Mouse (Mus musculus) layer of hippocampus, adult 8-10 months (tissue): Measurements from ENCODE around the gene Nell1. TPM values are rescaled to one million over a fixed set of nuclear protein-coding genes. Genes with fewer than 3 reads are reported as not detected.

Experiments
- DNase-seq, 2 experiments: peaks; one replicate each; pipeline ENCODE4 v3.0.0; 2022; ENCODE audit warnings: low spot score in 2 of 2
- total RNA-seq, 4 experiments: library from RNA; stranded (reverse); gene quantifications; 2 replicates each; pipeline ENCODE4 v1.2.4; 2022

Gene Nell1
- total RNA-seq, 4 experiments from 2014 or later: 49.8 to 55.3 (median 51.8) TPM

DNA sequence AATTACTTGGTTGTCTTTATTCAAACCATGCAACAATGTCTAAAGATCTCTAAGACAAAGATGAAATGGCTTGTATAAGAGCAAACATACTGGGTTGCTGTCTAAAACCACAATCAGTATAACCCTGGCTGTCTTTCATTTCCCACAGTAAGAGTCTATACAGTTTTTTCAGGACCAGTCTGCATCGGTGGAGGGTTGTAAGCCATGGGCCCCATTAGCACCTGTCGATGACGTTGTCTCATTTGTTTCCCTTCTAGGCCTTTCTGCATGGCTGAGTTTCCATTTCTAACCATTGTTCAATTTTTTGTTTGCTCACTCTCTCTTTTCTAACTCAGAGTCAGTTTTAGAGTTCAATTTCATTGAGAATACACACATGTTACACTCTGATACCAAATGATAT, 540.2 kb downstream of the Nell1 start:
- DNase-seq: no peak

DNA sequence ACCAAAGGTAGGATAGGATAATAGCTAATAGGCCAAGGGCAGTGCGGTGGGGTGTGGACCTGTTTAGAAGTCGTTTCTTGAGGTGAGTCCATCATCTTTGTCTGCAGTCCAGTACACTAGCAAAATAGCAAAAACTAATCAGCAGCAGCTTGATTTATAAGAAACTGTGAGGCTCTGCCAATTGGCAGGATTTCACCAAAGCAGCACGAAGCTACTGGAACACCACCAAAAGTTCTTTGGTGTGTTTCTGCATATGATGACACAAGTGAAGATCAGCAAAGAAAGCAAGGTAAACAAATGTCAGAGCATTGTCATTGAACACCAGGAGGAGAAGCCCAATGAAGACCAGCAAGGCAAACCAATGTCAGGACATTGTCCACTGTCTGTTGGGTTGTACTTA, 542.0 kb downstream of the Nell1 start:
- peak in 1 of 2 experiments; percentile 18 for DNase-seq

DNA sequence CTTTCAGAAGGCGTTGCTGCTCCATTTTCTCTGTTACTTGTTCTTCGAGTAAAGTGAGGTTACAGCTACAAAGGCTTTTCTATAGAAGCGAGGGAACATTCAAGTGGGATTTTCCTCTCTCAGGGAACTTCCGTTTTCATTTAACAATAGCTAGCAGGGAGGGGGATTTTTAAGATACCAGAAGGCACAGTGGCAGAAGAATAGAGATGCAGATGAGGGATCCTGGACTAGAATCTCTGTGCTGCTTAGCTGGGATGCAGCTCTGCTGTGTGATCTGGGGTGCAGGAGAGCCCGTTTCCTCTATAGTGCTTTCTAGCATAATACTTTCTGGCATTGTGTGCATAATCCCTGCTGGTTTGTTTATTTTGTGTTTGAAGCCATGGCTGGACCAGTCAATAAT, 568.7 kb downstream of the Nell1 start:
- no peak for DNase-seq

DNA sequence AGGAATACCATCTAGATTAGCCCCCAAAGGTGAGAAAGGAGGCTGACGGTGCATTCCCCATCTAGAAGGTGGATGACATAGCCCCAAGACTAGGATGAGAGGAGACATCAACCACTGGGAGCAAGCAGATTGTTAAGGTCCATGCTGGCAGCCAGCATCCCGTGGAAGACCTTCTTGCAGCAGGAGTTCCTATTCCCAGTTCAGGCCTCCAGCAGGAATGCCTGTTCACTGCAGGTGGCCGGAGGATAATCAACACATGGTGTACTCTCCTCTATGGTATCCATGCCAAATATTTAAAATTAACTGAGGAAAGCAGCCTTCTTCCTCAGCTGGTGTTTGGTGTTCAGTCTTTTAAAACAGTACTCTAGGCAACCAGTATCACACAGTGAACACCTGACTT, 574.9 kb downstream of the Nell1 start:
- peak; percentile 31 to 33 for DNase-seq

DNA sequence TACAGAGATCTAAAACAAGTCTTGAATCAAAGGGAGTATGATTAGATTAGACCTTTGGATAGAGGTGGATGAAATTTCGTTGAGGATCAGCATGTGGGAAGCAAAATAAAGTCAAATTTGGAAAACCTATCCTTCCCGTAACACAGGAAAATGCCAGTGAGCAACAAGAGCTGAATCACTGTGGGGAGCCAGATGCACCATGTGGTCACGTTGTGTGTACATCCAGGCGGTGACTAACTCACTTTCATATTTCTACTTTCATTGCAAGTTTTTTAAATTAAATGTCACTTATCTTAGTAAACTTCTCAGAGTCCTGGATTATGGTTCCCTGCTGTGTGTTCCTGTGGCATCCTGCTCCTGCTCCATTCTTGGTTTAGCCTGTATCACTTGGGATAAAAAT, 576.8 kb downstream of the Nell1 start:
- DNase-seq: peak; percentile 26 to 28

DNA sequence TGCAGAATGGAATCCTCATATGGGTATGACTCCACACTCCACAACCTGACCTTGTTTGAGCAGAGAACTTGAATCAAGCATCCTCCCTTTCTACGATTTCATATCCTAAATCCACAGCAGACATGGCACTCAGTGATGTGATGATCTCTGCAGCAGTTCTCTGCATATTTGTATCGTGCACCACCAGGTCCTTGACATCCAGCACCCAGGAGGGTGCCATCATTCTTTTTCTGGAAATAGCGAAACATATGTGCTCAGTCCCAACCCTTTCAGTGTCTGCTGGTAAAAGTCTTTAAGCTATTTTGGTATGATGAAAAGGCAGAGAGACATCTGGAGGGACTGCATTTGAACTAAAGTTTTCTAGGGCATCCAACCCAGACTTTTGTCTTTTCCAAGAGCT, 588.0 kb downstream of the Nell1 start:
- no peak for DNase-seq

DNA sequence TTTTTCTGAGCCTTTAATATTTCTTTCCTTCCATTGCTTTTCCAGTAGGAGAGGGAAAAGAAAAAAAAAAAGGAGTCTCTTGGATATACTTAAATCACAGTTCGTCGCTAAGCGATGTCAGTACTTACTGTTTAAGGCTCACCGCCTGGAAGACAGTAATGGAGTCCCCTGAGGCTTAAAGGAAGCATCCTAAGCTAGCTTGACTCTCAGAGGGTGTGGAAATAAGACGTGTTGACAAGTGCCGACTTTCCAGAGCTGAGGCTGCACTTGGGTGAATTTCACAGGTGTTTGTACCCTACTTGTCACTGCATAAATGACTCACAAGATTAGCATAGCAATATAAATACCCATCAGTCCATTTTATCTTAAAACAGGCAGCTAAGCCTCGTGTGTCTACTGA, 599.2 kb downstream of the Nell1 start:
- no peak for DNase-seq

DNA sequence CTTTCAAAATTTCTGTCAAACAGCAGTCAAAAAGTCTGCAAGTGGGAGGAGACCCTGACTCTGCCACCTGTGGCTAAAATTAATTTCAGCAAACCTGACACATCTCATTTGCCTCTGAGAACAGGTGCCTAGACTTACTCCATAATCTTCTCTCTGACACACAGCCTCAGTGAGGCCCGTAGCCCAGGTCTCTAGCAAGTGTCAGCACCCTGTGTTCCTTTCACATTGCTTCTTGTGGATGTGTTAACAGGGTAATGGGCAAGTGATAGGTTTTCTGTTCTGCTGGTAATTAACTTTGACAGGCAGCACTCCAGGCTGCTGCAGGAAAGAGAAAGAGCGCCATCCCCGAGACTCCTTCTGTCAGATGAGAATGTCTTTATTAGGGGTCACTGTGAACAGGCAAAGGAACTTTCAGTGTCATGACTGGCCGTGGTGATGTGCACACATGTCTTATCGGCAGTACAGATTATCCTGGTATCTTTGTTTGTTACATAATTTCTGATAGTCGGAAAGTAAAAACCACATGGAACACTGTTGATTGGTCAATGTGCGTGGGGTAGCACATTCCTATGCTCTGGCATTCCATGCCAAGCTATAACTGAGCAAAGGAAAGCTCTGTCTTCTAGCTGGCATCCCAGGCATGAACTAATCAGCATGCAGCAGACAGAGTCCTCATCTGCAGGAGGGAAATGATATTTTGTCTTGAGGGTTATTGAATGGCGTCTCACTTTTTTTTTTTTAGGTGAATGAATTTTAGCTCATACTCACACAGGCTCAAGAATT, 614.2 kb downstream of the Nell1 start:
- DNase-seq: no peak

DNA sequence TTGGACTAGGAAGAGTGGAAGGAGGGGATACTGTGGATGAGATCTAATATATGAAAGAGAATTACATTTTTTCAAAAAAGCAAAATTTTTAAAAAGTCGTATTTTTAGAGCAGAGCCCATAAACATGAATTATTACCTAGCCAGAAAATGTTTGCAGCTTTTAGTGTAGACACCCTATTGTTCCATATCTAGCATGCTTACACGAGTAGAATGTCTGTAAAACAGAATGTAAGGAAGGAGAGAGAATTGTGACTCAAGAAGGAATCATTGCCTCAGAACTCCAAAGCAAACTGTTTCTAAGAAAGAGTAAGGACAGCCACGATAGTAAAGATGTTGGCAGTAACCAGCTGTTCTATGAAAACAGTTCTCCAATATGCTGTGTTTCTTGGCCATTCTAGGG, 624.2 kb downstream of the Nell1 start, which contains the start of gene 4933405O20Rik:
TSS of gene 4933405O20Rik (plus strand) at position 301 of the 400 bp plus-strand sequence.
- no peak for DNase-seq

DNA sequence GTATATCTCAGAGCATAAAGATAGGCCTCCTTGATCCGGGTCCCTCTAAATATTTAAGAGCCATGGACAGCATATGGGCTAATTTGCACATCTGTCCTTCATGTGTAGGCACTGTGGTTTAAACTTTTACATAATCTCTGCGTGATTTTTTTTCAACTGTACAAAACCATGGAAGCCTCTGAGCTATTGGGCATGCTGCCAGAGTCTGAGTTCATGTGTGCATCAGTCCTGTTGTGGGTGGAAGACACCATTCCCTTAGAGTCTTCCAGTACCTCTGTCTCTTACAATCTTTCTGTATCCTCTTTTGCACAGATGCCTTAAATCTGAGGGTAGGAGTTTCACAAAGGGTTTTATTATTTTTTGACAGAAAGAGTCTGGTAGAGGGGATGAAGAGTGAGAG, 639.4 kb downstream of the Nell1 start:
- DNase-seq: peak; percentile 15 to 41

DNA sequence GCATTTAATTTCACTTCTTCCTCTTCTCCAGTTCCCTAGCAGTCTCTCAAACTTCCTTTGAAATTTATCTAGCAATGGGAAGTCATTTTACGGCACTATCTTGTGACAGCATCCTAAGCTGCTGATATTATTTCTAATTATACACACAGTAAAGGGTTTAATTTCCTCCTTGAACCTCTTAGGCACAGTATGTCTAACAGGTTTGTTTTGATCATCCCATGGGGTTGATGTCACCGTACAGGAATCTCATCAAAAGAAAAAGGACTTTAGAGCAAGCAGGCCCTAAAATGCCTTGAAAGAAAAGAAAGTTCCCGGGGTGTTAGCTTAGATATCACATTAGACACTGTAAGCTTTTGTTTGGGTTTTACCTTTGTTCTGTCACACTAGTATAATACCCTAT, 654.5 kb downstream of the Nell1 start:
- DNase-seq: no peak

DNA sequence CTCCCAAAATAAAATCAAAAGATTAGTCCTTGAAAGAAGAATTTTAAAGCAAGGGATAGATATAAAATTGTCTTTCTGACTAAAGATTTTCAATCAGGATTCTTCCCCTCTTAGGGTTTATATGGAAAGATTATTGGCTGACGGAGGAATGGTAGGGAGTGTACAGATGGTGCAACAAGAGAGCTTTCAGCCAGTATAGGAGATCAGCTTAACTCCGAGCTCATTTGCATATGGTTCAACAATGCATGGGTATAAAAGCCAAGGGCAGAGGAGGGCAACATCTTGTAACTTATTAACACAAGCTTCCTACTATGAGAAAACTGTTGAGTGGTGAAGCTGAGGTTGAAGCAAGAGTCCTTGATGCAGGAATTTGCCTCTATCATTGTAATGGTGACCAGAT, 658.5 kb downstream of the Nell1 start:
- DNase-seq: no peak

DNA sequence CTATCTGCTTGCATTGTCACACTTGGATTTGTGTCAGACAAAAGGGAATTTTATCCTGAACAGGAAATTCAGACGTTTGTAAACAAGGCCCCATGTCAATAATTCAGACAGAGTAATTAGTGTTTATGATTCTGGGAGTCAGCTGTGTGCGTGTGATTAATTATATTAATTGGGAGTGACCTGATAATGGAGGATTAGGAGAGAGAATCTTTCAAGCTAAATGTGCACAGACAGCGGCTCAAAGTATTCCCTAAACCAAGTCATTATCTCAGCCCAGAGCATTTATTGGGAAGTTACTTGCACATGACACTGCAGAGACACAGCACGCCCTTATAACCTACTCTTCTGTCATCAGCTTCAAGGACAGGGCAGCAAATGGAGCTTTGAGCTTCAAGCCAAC, 697.6 kb downstream of the Nell1 start:
- no peak for DNase-seq

DNA sequence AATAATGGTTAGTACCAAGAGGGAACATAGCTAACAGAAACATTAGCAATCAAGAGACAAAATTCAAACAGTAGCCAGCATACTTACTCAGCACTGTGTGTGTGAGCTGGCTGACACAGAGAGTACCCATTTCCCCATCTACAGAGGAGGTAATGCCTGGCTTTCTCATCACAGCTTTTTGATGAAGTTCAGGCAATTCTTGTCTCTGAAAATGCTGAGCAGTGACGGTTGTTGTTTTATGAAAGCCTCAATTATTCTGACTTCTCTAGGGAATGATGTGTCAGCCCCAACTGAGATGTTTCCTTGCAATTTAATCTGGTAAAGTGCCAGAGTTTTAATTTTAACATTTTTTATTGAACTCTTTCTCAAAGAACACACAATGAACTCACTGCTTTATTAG, 700.8 kb downstream of the Nell1 start:
- no peak for DNase-seq

DNA sequence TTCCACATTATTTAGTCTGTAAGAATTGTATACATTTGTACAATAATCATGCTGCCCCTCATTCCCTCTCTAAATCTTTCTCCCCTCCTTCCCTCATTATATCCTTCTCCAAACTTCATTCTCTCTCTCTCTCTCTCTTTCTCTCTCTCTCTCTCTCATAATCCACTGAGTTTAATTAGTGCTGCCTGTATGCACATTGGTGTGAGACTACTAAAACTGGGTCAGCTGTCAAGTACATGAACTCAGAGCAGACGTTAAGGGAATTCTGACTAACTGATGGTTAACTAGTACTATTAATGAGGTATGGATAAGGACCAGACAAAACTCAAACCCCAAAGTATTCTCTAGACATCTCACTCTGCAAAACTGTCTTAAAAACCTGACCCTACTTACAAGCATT, 702.8 kb downstream of the Nell1 start:
- no peak for DNase-seq

DNA sequence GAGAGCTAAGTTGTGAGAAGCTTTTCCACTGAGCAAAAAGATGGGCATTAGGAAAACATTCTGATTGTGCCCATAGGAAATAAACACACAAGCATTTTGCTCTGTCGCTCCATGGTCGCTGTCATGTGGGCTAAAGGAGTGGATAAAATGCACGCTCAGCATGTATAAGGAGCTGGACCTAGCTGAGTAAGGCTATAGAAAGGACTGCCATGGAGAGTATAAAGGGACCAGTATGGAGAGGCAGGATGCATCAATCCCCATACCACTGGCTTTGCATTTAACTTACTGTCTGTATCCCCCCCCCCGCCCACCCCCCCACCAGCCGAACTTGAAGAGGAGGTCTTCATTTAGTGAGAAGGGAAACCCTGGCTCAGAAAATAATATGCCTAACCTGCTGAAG, 711.7 kb downstream of the Nell1 start:
- no peak for DNase-seq

DNA sequence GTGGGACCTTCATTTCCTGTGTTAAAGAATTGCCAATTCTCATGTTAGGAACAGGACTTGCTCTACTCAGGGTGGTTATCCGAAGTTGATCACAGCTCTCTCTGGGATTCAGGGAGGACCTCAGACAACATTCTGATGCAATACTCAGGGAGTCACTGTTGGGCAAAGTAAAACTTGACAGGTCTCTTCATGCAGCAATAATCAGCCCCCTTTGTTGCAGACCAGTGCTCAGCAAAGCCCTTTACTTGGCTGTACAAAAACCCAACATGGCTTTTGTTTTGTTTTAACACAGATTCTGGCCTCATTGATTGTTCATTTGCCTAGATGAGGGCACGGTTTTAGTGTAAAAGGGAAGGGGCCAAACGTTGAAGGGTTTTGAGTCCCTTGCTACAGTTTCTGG, 750.5 kb downstream of the Nell1 start:
- DNase-seq: no peak

DNA sequence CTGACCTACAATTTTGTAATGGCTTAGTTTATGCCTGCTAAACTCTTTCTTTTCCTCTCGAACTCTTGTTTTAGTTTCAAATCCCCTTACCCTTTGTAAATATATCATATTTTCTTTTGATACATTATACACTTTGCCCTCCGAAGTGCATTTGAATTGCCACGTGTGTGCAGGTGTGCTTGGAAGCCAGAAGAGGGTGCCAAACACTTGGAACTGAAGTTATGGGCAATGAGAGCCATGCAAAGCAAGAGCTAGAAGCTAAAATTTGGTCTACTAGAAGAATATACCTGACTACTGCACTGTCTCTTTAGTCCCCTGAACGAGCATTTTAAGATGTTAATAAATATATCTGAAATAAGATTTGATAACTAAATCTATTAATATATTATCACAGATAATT, 756.3 kb downstream of the Nell1 start:
- no peak for DNase-seq

DNA sequence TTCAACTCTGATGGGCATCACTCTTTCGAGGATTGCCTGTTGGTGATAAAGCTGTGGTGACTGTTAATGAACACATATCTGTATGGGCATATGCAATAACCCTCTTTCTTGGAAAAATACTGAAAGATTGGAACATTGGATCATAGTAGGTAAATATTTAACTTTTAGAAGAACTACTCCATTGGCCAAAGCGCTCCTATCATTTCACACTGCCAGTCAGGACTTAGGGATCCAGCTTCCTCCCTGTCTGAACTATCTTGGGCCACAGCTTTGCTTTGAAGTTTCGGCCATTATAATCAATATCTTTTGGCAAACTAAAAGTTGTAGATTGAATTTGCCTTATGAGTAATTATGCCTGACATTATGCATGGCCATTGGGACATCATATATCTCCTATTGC, 780.9 kb downstream of the Nell1 start:
- DNase-seq: no peak

DNA sequence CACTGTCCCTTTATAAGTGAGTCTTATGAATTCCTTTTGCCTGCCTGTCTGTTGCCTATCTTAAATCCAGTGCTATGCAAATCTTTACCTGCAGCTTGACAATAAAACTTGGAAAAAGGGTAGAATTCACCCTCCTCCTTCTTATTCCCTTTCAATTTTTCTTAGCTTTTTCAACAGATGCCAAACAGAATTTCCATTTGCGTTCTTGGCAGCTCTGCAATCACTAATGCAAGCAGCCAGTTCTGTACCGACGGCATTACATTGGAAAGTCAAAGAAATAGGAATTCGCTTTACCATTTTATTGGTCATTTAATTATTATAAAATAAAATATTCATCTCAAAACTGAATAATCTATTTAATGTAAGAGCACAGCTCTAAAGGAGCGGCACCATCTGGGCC, 781.7 kb downstream of the Nell1 start:
- peak in 1 of 2 experiments; percentile 6 for DNase-seq

DNA sequence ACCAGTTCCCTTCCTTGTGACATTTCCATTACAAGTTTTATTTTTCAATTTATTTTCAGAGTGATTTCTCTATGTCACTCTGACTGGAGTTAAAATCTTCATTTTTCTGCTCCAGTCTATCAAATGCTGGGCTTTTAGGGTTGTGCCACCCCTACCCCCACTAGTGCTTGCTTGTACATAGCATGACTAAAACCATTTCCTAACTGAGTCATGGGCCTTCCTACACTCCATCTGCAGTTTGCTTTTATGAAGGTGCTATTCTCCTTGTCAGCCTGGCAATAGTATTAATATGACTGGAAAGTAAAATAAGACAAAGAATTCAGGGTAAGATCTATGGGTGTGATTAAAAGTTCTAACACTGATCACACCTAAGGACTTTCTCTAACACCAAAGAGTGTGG, 798.9 kb downstream of the Nell1 start:
- peak; percentile 7 to 15 for DNase-seq

DNA sequence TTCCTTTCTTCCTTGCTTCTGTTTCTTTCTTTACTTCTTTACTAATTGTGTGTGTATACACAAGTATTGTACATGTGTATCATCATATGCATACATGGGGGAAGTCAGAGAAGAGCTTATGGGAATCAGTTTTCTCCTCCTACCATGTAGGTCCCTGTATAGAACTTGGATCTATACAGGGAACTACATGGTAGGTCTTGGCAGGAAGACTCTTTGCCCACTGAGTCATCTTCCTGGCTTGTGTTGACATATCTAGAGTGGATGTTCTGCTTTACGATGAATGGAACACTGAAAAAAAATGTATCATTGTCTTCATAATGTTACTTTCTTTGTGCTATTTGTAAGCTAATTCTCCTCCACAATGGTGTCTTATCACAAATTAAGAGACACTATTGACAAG, 806.4 kb downstream of the Nell1 start:
- DNase-seq: no peak

DNA sequence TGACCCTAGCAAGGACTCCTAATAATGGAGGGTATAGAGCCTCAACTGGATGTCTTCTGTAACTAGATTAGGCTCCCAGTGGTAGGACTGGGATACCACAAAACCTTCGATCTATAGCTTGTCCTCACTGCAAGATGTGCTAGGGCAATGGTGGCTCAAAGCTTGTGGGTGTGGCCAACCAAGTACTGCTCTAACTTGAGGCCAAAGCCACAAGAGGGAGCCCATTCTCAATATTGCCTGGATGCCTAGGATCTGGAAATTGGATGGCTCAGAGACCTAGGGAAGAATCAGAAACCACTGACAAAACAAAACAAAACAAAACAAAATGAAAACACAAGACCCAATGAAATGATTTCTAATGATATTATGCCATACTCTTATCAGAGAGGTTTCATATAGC, 809.0 kb downstream of the Nell1 start:
- DNase-seq: no peak

DNA sequence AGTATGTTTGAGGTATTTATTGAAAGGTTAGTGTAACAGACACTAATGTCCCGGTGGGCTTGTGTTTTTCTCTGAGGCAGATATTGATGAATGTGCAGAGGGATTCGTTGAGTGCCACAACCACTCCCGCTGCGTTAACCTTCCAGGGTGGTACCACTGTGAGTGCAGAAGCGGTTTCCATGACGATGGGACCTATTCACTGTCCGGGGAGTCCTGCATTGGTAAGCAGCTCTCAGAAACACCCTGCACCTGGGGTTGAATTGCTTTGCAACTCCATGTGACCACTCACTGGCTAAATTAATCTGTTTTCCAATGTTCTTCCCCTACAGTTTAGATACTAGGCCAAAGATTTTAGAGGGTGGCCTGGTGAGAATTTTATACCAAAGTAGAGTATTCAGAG, 851.5 kb downstream of the Nell1 start:
- no peak for DNase-seq
